Mouse (Mus musculus) B cell, adult 2 months (primary cell): ENCODE results near the gene Mettl9.

ENCODE experiments used
- DNase-seq, 2 experiments: peaks; one replicate each; pipeline ENCODE4 v3.0.0; 2022

Mettl9 gene

DNA sequence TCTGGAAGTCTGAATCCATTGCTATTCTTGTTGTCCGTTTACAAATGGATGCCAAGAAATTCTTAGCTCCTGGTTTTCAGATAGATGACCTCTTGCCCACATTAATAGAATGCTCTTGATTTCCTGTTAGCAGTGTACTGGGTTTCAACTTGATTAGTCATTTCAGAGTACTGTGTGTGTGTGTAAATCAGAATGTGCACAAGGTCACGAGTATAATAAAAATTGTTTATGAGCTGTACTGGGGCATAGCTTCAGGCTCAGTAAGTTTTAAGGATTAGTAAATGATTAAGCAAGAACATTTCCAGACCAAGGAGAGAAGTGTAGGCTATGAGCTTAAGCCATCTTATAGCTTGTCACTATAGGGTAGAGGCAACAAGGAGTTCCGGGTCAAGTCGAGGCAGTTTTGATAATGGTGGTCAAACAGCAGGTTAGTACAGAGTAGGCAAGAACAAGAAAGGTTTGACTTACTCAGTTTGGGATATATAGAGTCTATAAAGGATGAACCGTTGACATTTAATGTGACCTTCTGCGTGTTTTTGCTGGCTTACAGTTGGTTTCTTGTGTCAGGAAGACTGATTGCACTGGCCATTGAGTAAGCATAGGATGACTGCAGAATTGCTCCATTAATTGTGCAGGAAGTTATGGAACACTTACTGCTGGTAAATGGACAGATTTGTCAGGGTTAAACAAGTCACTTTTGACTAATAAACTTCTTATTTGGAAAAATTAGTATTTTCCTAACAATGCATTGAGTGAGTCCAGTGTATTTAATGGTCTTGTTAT lies 11.6 kb downstream of the Mettl9 start:
- no peak for DNase-seq

DNA sequence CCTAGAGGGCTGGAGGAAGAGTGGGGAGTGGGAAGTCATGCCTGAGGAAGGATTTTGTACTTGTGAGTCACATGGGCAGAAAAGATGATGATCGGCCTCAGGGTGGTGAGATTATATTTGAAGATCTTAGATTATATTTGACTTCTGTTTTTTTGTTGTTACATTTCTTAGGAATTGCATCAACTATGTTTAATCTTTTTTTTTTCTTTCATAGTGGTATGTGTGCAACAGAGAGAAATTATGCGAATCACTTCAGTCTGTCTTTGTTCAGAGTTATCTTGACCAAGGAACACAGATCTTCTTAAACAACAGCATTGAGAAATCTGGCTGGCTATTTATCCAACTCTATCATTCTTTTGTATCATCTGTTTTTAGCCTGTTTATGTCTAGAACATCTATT lies 13.4 kb downstream of the Mettl9 start:
- no peak for DNase-seq

GRCm38 (mm10) chr7:121053071-121053470 lies 18.8 kb downstream of the Mettl9 start:
- no peak for DNase-seq

- no peak for DNase-seq
These were observed 25.4 kb downstream of the Mettl9 start for GRCm38 (mm10) chr7:121059477-121060218.

DNA sequence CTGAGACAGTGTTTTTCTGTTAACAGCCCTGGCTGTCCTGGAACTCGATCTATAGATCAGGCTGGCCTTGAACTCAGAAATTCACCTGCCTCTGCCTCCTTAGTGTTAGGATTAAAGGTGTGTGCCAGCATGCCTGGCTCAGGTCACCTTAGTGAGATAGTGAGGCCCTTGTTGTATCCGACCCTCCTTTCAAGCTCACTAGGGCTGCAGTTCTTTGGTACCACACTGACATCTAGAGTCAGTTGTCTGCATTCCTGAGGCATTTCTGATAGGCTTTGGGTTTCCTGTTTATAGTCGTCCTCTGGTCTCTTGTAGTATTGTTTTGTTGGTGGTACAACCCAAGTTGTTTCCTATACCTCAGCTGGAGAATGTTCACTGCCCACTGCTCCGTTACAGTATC lies 30.1 kb downstream of the Mettl9 start:
- peak; percentile 2 to 8 for DNase-seq

- DNase-seq = no peak
These were observed 37.0 kb downstream of the Mettl9 start for GRCm38 (mm10) chr7:121071276-121071675.

DNA sequence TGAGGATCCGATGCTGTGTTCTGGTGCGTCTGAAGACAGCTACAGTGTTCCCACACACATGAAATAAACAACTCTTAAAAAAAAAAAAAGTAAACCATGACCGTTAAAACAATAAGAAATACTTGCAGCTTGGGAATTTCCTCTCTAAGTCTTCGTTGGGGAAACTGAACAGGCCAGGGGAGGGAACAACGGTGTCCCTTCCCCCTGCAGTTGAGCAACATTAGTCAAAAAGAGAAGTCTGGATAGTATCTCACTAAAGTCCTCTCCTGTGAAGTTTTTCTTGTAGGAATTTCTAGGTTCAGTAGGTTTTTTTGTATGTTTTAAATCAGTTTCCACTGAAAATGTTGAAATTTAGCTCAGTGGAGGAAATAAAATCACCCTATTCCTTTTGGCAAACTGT lies 38.3 kb downstream of the Mettl9 start:
- DNase-seq = no peak

DNA sequence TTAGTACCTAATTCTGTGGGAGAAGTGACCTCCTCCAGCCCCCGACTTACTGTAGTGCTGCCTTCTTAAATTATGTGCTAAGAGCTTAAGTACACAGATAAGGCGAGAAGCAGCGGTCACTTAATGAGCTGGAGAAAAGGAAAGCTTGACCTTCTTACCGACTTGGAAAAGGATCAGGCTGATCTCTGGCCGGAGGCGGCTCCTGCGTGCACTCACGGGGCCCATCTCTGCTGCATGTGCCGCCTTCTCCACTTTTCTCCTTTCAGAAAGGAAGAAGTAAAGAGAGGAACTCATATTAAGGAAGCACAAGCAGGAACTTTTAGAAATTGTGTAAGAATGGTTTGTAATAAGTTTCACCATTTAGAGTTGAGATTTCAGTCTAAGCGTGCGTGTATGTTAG lies 40.0 kb downstream of the Mettl9 start, which contains the start of gene Igsf6:
Gene Igsf6 (minus strand): TSS at position 292 of the 400 bp plus-strand sequence.
- no peak for DNase-seq

GRCm38 (mm10) chr7:121074801-121075400 lies 40.7 kb downstream of the Mettl9 start:
- no peak for DNase-seq

GRCm38 (mm10) chr7:121075416-121075815 lies 41.2 kb downstream of the Mettl9 start:
- DNase-seq = no peak

GRCm38 (mm10) chr7:121077311-121077710 lies 43.1 kb downstream of the Mettl9 start:
- no peak for DNase-seq

- peak; percentile 33 to 47 for DNase-seq
These were observed 43.6 kb downstream of the Mettl9 start for GRCm38 (mm10) chr7:121077829-121078228.

DNA sequence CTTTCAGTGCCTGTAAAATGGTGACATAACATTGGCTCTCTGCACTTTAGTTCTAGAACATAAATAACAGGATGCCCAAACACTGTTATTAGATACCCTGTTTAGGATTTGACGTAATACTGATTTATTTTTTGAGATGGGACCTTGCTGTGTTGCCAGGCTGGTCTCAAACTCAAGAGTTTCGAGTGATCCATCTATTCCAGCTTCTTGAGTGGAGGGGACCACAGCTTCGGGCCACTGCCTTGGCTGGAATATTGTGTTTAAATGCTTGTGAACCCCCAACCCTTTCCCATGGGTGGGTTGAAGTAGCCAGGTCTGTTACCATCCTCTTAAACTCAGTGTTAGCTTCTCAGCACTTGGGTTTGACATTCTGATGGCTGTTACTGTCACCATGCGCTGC lies 47.1 kb downstream of the Mettl9 start, which contains the start of gene Otoa:
Gene Otoa (plus strand): TSS at position 301 of the 400 bp plus-strand sequence.
- DNase-seq = no peak

DNA sequence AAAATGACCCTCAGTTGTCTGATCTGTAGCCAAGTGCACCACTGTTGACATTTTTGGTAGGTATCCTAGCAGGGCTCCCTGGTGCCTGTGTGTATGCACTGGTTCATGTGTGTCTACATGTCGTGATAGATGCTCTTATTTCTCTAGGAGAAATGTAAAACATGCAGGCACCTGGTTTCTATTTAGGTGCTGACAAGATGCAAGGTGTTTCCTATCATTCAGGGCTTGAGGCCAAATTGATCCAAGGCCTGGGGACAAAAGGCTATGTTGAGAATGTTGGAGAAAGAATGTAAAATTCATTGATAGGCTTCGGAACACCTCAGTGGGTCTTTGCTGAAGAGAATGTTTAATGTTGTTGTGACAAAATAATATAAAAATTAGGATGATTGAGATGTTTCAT lies 47.6 kb downstream of the Mettl9 start:
- DNase-seq = no peak

DNA sequence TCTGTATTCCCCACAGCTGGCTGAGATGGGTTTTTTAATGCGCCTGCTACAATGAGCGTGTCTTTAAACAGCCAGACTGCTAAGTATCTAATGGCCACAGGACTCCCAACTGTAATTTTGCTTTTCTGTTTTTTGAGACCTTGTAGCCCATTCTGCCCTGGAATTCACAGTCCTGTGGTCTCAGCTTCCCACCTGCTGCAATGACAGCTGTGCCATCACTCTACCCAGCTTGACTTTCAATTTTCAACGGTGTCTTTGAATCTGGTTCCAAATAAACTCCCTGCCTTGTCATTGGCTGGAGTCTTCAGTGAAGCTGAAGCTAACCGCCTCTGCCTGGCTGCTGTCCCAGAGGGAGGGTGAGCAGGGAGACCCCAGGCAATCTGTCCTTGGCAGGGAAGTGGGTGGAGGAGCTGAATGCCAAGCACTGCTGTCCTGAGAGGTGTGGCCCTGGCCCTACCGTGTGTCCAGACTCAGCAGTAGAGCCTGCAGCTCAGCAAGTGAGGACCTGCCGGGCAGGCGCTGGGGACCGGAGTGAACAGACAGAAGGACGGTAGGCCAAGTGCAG lies 48.8 kb downstream of the Mettl9 start:
- DNase-seq = no peak

GRCm38 (mm10) chr7:121084840-121085453 lies 50.7 kb downstream of the Mettl9 start:
- no peak for DNase-seq

DNA sequence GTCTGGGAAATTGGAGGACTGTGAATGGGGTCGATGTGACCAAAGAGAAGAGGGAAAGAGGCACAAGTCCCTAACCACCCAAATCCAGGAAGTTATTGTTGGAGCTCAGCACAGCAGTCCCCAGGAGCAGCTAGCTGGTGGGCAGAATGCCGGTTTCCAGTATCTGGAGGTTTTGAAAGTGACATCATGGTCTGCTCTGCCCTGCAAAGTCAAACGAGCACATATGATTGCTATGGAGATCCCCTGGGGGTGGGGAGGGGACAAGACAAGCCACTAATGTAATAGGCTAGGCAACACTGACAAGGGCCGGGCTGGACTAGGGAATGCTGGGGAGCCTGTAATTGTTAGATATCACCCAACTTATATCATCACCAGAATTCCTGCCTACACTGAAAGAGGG lies 51.3 kb downstream of the Mettl9 start:
- no peak for DNase-seq

DNA sequence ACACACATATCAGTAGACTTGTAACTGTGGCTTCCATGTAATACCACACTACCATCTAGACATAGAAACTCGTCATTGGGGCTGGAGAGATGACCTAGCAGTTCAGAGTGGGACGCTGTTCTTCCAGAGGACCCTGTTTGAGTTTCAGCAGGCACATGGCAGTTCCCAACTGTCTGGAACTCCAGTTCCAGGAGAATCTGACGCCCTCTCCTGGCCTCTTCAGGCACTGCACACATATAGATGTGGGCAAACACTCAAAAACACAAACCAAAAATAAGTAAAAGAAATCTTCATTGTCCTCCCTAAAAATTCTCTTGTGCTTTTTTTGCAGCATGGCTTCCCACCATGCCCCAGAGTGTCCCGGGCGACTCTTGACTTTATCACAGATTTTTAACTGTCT lies 54.5 kb downstream of the Mettl9 start:
- peak in 1 of 2 experiments; percentile 4 for DNase-seq

DNA sequence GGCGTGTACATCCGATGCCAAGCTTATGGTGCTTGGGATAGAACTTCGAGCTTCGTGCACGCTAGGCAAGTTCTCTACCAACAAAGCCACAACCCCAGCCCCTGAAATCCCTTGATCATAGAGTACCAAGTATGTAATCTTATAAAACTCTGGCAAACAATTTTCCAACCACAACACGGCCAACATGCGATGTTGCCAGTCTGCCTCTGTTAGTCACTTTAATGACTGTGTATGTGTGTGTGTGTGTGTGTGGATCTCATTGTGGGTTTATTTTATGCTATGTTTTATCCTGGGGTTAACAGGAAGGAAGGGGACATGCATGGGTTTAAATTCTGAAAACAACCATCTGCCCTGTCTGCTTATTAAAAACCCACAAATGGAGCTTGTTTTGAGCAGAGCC lies 56.5 kb downstream of the Mettl9 start:
- DNase-seq = no peak

- no peak for DNase-seq
These were observed 58.8 kb downstream of the Mettl9 start for GRCm38 (mm10) chr7:121093026-121093425.

DNA sequence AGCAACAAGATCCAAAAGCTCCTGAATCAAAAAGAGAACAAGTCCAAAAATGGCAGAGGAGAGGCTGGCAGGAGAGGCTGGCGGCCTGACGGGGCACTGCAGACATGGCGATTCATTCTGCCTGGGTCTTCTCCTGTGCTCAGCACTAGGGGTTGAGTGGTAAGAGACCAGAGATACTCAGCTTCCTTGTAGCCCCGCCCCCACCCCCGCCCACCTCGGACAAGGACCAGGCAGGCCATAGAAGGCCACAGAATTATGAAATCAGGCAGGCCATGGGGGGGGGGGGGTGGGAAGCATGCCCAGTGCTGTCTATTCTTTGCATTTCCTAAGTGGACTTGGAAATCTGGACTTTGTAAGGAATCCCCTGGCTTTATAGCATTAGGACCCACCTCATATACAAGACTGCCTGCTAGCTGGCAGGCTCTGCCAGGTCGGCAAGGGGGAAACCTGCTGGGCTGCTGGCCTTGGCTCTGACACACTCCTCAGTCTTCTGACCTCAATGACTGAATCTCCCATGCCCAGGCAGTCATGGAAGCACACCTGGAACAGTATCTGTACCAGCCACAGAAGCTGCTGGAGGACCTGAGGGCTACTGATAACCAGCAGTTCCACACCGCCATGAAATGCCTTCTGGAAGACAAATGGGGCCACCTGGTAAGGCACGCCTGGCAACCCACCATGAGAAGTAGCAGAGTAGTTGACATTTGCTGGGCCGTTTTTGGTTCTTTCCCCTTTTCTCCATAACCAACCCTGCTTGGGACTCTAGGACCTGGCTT lies 64.6 kb downstream of the Mettl9 start:
- no peak for DNase-seq

- no peak for DNase-seq
These were observed 73.6 kb downstream of the Mettl9 start for GRCm38 (mm10) chr7:121107851-121108250.
